Mouse (Mus musculus) intestine, postnatal 0 days (tissue): Measurements from ENCODE around the gene Map3k3. TPM values are rescaled to one million over a fixed set of nuclear protein-coding genes. Genes with fewer than 3 reads are reported as not detected.
"Not testable (repeated sequence)": the region's sequence is repeated elsewhere in the genome, so short reads cannot be mapped to it uniquely, and the experiment has no call there.

Experiments
- ATAC-seq: fragments of 200-750 bp; cut with Nextera tagmentation; 2 replicates; pipeline ENCODE4 v1.8.0; 2017; ENCODE audit warnings: mild to moderate bottlenecking, moderate TSS enrichment, moderate library complexity
- H3K27ac ChIP-seq: fragments of 300-500 bp; sonication (generic); 2 replicates; pipeline ENCODE4 v1.5.1; 2014; ENCODE audit warnings: mild to moderate bottlenecking, low read depth, low read length, moderate library complexity
- H3K27me3 ChIP-seq: fragments of 300-500 bp; sonication (generic); replicated peaks from 2 replicates; pipeline ENCODE4 v1.6.1; 2014; ENCODE audit warnings: low read length, mixed read lengths; ENCODE audit not compliant: control insufficient read depth, insufficient read depth
- H3K36me3 ChIP-seq: fragments of 300-500 bp; sonication (generic); 2 replicates; pipeline ENCODE4 v1.6.1; 2014; ENCODE audit warnings: mild to moderate bottlenecking, moderate library complexity; ENCODE audit not compliant: control insufficient read depth, insufficient read depth
- H3K4me1 ChIP-seq: fragments of 300-500 bp; sonication (generic); replicated peaks from 2 replicates; pipeline ENCODE4 v1.6.1; 2014; ENCODE audit warnings: antibody characterized with exemption, low read length, mixed read lengths; ENCODE audit not compliant: control insufficient read depth, insufficient read depth
- H3K4me2 ChIP-seq: fragments of 300-500 bp; sonication (generic); replicated peaks from 2 replicates; pipeline ENCODE4 v1.6.1; 2014; ENCODE audit warnings: low read depth, mild to moderate bottlenecking, moderate library complexity
- H3K4me3 ChIP-seq: fragments of 300-500 bp; sonication (generic); 2 replicates; pipeline ENCODE4 v1.5.1; 2014; ENCODE audit warnings: low read depth, low read length
- H3K9ac ChIP-seq: fragments of 300-500 bp; sonication (generic); 2 replicates; pipeline ENCODE4 v1.6.1; 2014; ENCODE audit warnings: mild to moderate bottlenecking, low read depth, low read length
- H3K9me3 ChIP-seq: fragments of 300-500 bp; sonication (generic); 2 replicates; pipeline ENCODE4 v1.6.1; 2016; ENCODE audit warnings: mixed run types; ENCODE audit not compliant: control insufficient read depth
- CTCF ChIP-seq: sonication (generic); IDR thresholded peaks from 2 replicates; pipeline ENCODE4 v1.5.1; 2016; ENCODE audit warnings: low read depth, mild to moderate bottlenecking, control low read depth, antibody characterized with exemption, moderate library complexity
- WGBS: fragments of 180-500 bp; shearing (Covaris S2); extraction: QIAGEN DNeasy Blood & Tissue Kit; methylation state at CpG from one replicate; pipeline ENCODE4 v1.1.7; 2014; 5-methylcytosine and 5-hydroxymethylcytosine counted together
- polyA plus RNA-seq: library from polyadenylated mRNA; unstranded; fragments of >200 nt; fragmentation: Nextera tagmentation; extraction: Ambion mirVana; gene quantifications from 2 replicates; pipeline ENCODE4 v1.2.1, GENCODE M21; 2015

Gene Map3k3
- polyA plus RNA-seq, 1 experiment from 2014 or later = 6.2 TPM

DNA sequence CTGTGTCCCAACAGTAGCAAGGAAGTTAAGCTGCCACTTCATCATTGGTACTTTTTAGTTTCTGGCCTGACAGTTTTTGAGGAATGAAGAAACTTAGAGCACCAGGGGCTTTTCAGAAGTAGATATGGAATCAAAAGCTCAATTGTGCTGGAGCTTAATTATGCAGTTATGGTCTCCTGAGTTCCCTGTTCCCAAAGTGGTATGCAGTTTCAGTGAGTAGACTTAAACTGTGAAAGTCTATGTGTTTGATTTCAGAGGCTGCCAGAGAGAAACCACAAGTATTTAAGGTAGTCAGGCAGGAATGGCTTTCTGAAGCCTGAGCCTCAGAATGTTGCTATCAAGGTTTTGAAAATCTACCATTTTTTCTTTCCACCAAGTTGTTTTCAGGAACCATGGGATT, 27.3 kb downstream of the Map3k3 start:
- Histone ChIP-seq H3K9me3 (no peaks in the 10 kb centered on the region), H3K27ac (no peak overlapping the region), H3K4me3 (no peak overlapping the region), H3K36me3 (0 out of 2 replicates have a peak, but pooled peaks cover 12% of the 10 kb centered on the region), H3K4me1 (no peaks in the 10 kb centered on the region), H3K9ac (no peak overlapping the region), H3K27me3 (no peaks in the 10 kb centered on the region), H3K4me2 (no peak overlapping the region)
- ATAC-seq = no peak
- no peak for TF ChIP-seq CTCF

DNA sequence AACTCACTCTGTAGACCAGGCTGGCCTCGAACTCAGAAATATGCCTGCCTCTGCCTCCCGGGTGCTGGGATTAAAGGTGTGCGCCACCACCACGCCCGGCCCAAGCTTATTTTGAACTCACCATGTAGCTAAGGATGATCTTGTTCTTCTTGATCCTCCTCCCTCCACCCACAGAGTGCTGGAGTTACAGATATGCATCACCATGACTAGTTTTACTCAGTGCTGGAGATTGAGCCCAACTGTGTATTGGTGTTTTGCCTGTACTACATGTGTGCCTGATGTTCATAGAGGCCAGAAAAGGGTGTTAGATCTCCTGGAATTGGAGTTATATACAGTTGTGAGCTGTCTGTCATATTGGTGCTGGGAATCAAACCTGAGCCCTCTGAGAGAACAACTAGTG, 37.8 kb downstream of the Map3k3 start:
- TF ChIP-seq CTCF = no peak
- H3K4me1 ChIP-seq = no peaks in the 10 kb centered on the region
- H3K9me3 ChIP-seq = no peaks in the 10 kb centered on the region
- H3K27ac ChIP-seq = 0 out of 2 replicates have a peak overlapping the region, but pooled peaks have one; percentile 5
- H3K36me3 ChIP-seq = peaks cover 35% of the 10 kb centered on the region
- H3K4me2 ChIP-seq = no peak overlapping the region
- H3K27me3 ChIP-seq = no peaks in the 10 kb centered on the region
- no peak overlapping the region for H3K9ac ChIP-seq
- WGBS = 93% methylated on average over 5 of the region's 5 CpGs
- no peak overlapping the region for H3K4me3 ChIP-seq
- ATAC-seq = no peak

DNA sequence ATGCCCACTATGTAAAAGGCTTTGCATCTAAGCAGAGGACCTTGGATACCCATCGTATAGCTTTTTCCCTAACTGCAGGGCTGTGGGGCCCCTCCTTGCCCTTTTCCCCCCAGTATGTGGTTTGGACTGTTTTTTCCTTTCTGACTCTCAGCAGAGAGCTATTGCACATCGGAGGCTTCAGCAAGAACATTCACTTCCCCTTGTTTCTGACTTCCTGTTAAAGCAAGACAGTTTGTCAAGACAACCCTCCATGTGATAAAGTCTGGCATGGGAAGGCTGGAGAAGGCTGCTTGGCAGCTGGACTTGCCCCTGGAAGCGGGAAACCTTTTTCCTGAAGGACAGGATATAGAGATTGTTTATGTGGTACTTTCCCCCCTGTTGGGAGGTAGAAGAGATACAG, 38.3 kb downstream of the Map3k3 start:
- H3K27me3 ChIP-seq = no peaks in the 10 kb centered on the region
- no peak overlapping the region for H3K4me3 ChIP-seq
- no peaks in the 10 kb centered on the region for H3K4me1 ChIP-seq
- H3K27ac ChIP-seq = no peak overlapping the region
- H3K4me2 ChIP-seq = no peak overlapping the region
- WGBS = 66% methylated on average over 3 of the region's 3 CpGs
- H3K9ac ChIP-seq = no peak overlapping the region
- H3K9me3 ChIP-seq = no peaks in the 10 kb centered on the region
- no peak for ATAC-seq
- no peak for TF ChIP-seq CTCF
- peaks cover 30% of the 10 kb centered on the region for H3K36me3 ChIP-seq

DNA sequence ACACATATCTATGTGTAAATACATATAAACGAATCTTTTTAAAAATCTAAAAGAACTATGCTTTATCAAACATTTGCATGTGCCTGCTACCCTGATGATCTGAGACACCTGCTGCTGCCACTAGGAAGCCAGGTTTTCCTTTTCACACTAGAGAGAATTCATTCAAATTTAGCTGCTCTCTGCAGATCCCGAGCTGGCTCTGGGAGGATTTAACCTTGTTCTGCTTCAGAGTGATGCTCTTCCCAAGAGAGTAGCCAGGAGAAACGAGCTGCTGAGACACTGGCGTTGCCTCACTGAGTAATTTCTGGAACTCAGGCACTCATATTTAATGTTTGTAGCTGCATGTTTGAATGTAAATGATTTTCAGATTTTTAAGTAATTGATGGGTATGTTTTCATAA, 40.4 kb downstream of the Map3k3 start:
- no peak for ATAC-seq
- Histone ChIP-seq H3K27ac (no peak overlapping the region), H3K4me1 (no peaks in the 10 kb centered on the region), H3K4me2 (no peak overlapping the region), H3K9me3 (no peaks in the 10 kb centered on the region), H3K4me3 (no peak overlapping the region), H3K36me3 (peaks cover 27% of the 10 kb centered on the region), H3K9ac (no peak overlapping the region), H3K27me3 (no peaks in the 10 kb centered on the region)
- no peak for TF ChIP-seq CTCF
- 76% methylated on average over 4 of the region's 4 CpGs for WGBS

DNA sequence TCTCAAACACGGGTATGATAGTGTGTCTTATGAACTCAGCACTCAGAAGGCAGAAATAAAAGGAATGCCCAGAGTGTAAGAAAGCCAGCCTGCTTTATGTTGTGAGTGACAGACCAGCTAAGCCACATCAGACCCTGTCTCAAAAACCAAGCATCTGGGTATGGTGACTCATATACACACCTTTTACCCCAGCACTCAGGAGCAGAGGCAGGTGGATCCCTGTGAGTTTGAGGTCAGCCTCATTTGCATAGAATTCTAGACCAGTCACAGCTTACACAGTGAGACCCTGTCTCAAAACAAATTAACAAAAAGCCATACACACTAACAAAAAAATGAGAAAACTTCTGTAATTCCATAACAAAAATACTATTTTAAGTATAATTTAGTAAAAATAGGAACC, 41.4 kb downstream of the Map3k3 start:
- ATAC-seq = no peak
- Histone ChIP-seq H3K4me3 (no peak overlapping the region), H3K4me1 (no peaks in the 10 kb centered on the region), H3K27me3 (no peaks in the 10 kb centered on the region), H3K9ac (no peak overlapping the region), H3K36me3 (peaks cover 30% of the 10 kb centered on the region), H3K9me3 (no peaks in the 10 kb centered on the region), H3K27ac (no peak overlapping the region), H3K4me2 (no peak overlapping the region)
- 79% methylated on average over 1 of the region's 1 CpGs for WGBS
- no peak for TF ChIP-seq CTCF

DNA sequence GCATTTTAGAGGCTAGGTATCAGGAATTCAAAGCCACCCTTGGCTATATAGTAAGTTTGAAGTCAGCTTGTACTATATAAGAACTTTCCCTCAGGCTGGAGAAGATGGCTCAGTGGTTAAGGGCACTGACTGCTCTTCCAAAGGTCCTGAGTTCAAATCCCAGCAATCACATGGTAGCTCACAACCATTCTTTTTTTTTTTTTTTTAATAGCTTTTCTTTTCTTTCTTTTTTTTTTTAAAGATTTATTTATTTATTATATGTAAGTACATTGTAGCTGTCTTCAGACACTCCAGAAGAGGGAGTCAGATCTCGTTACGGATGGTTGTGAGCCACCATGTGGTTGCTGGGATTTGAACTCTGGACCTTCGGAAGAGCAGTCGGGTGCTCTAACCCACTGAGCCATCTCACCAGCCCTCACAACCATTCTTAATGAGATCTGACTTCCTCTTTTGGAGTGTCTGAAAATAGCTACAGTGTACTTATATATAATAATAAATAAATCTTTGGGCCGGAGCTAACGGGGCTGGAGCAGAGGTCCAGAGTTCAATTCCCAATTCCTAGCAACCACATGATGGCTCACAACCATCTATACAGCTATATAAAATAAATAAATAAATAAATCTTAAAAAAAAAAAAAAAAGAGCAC, 42.4 kb downstream of the Map3k3 start:
- not testable (repeated sequence) for H3K9me3 ChIP-seq, ATAC-seq, H3K4me3 ChIP-seq, H3K9ac ChIP-seq, H3K27me3 ChIP-seq, H3K4me1 ChIP-seq, H3K4me2 ChIP-seq, H3K27ac ChIP-seq
- 92% methylated on average over 4 of the region's 6 CpGs for WGBS
- H3K36me3 ChIP-seq = peaks cover 26% of the 10 kb centered on the region

DNA sequence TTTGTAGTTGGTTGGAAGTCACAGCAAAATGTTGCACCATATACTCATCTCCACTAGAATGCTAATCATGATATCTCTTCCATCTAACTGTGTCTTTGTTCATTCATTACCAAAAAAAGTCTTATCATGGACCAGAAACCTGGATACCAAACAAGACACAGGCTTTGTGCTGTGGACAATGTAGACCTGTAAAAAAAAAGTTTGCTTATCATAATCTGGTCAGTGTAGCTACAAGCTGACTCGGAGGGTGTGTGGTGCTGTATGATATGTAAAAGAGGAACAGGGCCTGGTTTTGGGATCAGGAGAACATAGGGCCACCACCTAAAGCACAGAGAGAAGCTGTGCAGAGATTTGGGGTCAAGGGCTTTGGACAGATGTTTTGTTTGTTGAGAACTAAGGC, 45.1 kb downstream of the Map3k3 start:
- no peak overlapping the region for H3K9ac ChIP-seq
- H3K4me3 ChIP-seq = no peak overlapping the region
- peaks cover 13% of the 10 kb centered on the region for H3K36me3 ChIP-seq
- no peak overlapping the region for H3K27ac ChIP-seq
- ATAC-seq = no peak
- TF ChIP-seq CTCF = no peak
- H3K9me3 ChIP-seq = no peaks in the 10 kb centered on the region
- no peaks in the 10 kb centered on the region for H3K27me3 ChIP-seq
- 74% methylated on average over 1 of the region's 1 CpGs for WGBS
- no peak overlapping the region for H3K4me2 ChIP-seq
- H3K4me1 ChIP-seq = no peaks in the 10 kb centered on the region
